Mouse (Mus musculus) adrenal gland, postnatal 25 days (tissue): ENCODE measurements around the gene Chd1. TPM values are rescaled to one million over a fixed set of nuclear protein-coding genes. Genes with fewer than 3 reads are reported as not detected.

Source experiments
- DNase-seq: peaks from one replicate; pipeline ENCODE4 v3.0.0; 2021; ENCODE audit warnings: mixed read lengths
- total RNA-seq: library from RNA; stranded (reverse); gene quantifications from 2 replicates; pipeline ENCODE4 v1.2.3, GENCODE M21; 2021

Gene Chd1
- total RNA-seq, 1 experiment from 2014 or later = 46.7 TPM

GRCm38 (mm10) chr17:15812136-15812778, 107.5 kb downstream of the Chd1 start:
- no peak for DNase-seq

- no peak for DNase-seq
Observed at GRCm38 (mm10) chr17:15813658-15814212, 109.0 kb downstream of the Chd1 start.

- DNase-seq = no peak
Observed at GRCm38 (mm10) chr17:15815312-15816018, 110.7 kb downstream of the Chd1 start.

GRCm38 (mm10) chr17:15816379-15817095, 111.8 kb downstream of the Chd1 start:
- no peak for DNase-seq

GRCm38 (mm10) chr17:15817096-15817450, 112.3 kb downstream of the Chd1 start:
- no peak for DNase-seq

- no peak for DNase-seq
Observed at GRCm38 (mm10) chr17:15817634-15818033, 112.9 kb downstream of the Chd1 start.

- DNase-seq = no peak
Observed at GRCm38 (mm10) chr17:15818372-15818771, 113.6 kb downstream of the Chd1 start.

- DNase-seq = no peak
Observed at GRCm38 (mm10) chr17:15820146-15820545, 115.4 kb downstream of the Chd1 start.

- DNase-seq = no peak
Observed at GRCm38 (mm10) chr17:15820761-15821160, 116.0 kb downstream of the Chd1 start.

- DNase-seq = no peak
Observed at GRCm38 (mm10) chr17:15821706-15822105, 116.9 kb downstream of the Chd1 start.

Other genes with a start within 250 kb of the Chd1 start
- 167 and 189 TPM in 2 replicates for gene Psmb1, start 205.2 kb upstream of the Chd1 start, total RNA-seq
- 29.8 and 31.4 TPM in 2 replicates for gene Tbp, start 205.1 kb upstream of the Chd1 start, total RNA-seq
- 34.2 and 45.3 TPM in 2 replicates for gene Pdcd2, start 177.7 kb upstream of the Chd1 start, total RNA-seq
- gene Prdm9, start 140.6 kb upstream of the Chd1 start, total RNA-seq = 7.4 and 9.1 TPM in 2 replicates
- 12.5 and 18.1 TPM in 2 replicates for gene Rgmb, start 126.1 kb downstream of the Chd1 start, total RNA-seq